Mouse (Mus musculus) spleen, postnatal 4 days (tissue): ENCODE measurements around the gene Dscam.
A peak's percentile ranks its signal among the peaks of the same experiment; 100 is the strongest.

Experiments
- DNase-seq, 2 experiments: peaks; one replicate each; pipeline ENCODE4 v3.0.0; 2022; ENCODE audit warnings: low spot score in 2 of 2

The Dscam gene

DNA sequence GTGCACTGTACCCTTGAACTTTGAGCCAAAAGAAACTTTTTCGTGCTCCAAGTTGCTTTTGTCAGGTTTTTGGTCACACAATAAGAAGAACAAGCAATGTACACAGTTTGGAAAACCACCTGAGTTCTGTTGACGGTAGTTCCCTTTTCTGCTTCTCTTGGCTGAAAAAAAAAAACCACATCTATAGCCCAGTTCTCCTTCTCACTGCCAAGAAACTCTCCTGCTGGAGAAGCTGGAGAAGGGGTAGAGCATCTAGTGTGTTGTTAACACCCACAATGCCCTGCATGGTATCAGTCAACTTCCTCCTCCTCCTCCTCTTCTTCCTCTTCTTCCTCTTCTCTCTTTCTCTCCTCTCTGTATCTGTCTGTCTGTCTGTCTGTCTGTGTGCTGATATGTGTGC, 65.3 kb downstream of the Dscam start:
- DNase-seq = peak in 1 of 2 experiments; percentile 17

GRCm38 (mm10) chr16:97103046-97103445, 67.5 kb downstream of the Dscam start:
- DNase-seq = no peak

- no peak for DNase-seq
Measured at GRCm38 (mm10) chr16:97100091-97100490, 70.5 kb downstream of the Dscam start.

GRCm38 (mm10) chr16:97098508-97098907, 72.0 kb downstream of the Dscam start:
- DNase-seq = no peak

DNA sequence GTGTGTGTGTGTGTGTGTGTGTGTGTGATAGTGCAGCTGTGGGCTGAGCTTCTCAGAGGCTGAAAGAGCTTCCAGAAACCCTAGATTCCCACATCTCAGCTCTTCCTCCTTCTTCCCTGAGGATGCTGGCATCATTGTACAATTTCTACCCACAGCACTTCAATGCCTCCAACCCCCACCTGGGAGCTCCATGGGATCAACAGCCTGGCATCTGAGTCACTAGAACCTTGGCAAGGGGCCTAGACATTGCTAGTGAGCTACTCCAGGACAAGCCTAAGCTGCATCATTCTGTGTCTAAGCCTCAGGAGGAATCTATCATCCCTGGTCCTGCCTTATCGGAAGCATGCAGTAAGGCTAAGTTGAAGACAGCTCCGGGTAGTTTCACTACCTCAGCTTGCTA, 73.8 kb downstream of the Dscam start:
- DNase-seq = no peak

GRCm38 (mm10) chr16:97095496-97095895, 75.1 kb downstream of the Dscam start:
- DNase-seq = no peak

DNA sequence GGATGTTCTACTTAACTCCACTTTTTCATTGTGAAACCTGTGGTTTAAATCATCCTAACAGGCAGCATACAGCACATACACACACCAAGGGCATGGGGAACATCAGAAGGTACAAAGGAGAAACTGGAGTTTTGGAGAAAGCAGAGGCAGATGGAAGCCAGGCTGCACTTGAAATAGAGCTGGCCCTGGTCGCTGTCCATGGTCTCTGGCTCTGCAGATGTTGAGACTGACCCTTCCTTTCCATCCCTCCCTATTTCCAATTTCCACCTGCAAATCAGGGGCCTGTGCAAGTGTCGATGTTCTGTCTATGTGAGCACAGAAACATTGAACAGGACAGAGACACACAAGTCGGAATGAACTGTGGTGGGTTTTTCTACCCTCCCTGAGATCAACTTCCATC, 81.2 kb downstream of the Dscam start:
- no peak for DNase-seq

- no peak for DNase-seq
Measured at GRCm38 (mm10) chr16:97083694-97084093, 86.9 kb downstream of the Dscam start.

DNA sequence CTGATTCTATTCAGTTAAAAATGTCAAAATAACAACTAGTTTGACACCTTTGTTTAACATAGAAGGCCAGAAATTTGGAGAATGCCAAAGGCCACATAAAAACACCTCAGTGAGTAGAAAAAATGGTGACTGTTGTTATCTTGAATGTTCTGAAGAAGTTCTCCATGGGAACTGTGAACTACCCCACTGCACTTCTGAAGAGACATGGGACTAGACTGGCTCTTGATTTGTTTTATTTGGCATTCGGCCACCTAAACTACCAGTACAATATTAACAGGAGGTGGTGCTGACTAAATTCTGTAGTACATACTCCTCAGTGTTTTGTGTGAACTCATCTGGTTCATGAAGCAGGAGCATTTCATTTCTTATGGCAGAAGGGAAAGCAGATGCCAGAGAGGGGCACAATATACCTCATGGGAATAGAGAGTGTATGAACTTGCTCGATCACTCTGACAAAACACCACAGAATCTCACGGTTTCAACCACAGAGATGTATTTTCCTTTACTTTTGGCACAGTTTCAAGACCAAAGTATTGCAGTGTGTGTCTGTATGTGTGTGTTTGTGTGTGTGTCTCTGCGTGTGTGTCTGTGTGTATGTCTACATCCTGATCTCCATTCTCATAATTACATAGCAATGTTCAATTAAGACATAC, 94.5 kb downstream of the Dscam start:
- no peak for DNase-seq

DNA sequence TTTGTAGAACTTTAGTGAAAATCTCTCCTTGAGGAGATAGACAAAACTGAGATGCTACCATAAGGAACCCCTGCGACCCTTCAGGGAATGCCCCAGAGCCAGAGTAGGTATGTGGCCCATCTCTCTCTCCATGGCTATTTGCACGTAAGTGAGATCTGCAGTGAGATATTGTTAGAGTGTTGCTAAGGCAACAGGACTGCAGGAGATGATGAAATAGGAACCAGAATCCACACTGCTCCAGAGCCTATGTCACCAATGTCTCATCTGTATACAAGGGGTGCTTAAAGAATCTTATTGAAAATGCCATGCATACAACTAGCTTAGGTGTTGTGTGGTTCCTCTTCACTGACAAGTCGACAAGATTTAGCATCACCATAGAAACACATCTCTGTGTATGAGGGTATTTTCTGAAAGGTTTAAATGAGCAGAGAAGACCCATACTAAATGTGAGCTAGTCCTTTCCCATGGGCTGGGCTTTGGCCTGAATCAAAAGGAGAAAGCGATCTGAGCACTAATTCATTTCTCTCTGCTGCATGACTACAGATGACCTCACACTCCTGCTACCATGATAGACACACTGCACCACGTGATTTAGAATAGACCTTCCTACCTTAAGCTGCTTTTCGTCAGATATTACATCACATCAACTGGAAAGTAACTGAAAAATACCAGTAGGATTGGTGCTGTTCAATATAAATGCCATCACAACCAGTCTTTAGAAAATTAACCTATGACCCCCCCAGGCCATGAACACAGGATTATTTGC, 95.2 kb downstream of the Dscam start:
- DNase-seq = no peak

DNA sequence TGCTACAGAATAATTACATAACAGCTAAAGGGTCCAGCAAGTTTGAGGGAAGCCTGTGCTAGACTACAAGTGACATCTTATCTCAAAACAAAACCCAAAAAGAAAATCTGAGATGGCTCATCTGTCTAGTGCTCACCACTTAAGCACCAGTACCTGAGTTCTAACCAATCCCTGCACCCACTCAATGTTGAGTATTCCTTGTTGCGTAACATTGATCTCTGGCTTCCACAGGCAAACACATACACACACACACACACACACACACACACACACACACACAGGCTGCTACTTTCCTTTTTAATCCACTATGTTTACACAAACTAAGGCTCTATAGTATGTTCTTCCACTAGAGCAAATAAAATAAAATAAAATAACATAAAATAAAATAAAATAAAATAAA, 96.7 kb downstream of the Dscam start:
- no peak for DNase-seq

DNA sequence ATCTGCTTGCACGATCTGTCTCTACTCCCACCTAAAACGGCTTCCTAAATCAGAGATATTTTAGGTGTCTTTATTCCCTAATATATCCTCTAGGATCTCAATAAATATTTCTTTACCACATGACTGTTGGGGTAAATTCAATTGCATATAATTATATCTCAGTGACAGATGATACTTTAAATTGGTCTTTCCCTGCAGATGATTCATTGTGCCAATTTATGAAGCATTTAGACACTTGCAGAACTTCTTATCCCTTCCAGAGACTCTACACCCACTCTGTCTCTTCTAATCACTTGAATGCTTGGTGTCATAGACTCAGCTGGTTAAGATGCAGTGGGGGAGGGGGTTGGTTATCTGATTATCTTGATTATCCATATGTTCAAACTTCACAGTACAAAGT, 97.9 kb downstream of the Dscam start:
- DNase-seq = no peak

DNA sequence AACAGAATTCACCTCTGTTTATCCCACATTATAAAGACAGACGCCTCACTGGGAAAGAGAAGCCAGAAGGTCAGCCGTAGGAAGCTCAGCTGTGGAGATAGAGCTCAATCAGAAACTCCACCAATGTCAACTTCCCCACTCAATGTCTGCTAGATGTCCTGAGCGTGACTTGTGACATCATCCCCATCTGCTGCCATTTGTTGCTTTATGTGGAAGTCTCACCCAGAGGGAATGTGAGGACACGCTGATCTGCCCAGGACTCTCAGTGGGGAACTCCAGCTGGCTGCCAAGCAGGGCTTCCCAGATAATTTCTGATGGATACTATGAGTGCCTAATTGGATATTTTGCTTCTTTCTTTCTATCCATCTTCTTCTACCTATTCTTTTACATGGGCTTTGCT, 103.7 kb downstream of the Dscam start:
- DNase-seq = no peak

DNA sequence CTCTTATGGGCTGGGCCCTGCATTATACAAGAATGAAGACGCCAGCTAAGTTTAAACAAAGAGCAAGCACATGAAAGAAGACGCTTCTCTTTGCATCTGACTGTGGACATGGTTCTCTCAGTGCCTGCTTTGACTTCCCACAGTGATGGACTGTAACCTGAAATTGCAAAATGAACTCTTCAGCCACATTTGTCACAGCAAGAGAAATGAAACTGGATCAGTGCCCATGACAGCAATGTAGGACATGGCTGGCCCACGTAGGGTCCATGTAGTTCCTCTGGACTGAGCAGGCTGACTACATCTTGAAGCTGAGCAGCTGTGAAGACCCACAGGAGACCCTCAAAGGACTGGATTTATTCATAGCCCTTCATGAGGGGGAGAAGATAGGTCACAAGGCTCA, 108.3 kb downstream of the Dscam start:
- DNase-seq = no peak

DNA sequence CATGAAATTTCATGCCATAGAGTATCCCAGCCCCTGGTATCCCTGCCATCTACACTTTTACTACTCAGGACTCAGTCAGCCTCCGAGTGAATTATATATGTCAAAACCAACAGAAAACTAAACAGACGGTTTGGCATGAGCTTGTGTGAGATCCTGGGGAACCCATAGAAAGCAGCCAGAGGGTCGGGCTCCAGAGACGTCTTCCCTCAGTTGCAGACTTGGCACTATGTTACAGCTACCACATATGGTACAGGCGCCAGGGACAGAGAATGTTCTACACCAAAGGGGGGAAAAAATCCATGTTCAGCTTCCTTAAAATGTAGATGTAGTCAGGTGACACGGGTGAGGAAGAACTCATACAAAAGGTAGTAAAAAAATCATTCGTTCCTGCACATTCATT, 109.2 kb downstream of the Dscam start:
- DNase-seq = no peak

DNA sequence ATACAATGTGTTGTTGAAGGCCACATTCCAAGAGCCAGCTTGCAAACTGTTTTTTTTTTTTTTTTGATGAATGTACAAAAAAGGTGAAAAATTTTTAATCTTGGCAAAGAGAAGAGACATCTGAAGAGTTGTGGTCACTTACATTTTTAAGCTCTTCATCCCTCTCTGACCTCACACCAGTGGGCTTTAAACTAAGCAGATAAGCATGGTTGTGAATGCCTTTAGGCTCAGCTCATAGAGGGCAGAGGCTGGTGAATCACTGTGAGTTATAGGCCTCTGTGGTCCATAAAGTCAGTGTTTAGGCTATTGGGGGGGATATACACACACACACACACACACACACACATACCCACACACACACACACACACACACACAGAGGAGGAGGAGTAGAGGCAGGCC, 109.8 kb downstream of the Dscam start:
- DNase-seq = no peak

GRCm38 (mm10) chr16:97060276-97060675, 110.3 kb downstream of the Dscam start:
- DNase-seq = no peak

GRCm38 (mm10) chr16:97035271-97035670, 135.3 kb downstream of the Dscam start:
- DNase-seq = no peak

GRCm38 (mm10) chr16:97033540-97034058, 137.0 kb downstream of the Dscam start:
- no peak for DNase-seq

- no peak for DNase-seq
Measured at GRCm38 (mm10) chr16:97027701-97028100, 142.9 kb downstream of the Dscam start.

GRCm38 (mm10) chr16:97026803-97027202, 143.7 kb downstream of the Dscam start:
- no peak for DNase-seq

GRCm38 (mm10) chr16:97024406-97024805, 146.1 kb downstream of the Dscam start:
- no peak for DNase-seq

DNA sequence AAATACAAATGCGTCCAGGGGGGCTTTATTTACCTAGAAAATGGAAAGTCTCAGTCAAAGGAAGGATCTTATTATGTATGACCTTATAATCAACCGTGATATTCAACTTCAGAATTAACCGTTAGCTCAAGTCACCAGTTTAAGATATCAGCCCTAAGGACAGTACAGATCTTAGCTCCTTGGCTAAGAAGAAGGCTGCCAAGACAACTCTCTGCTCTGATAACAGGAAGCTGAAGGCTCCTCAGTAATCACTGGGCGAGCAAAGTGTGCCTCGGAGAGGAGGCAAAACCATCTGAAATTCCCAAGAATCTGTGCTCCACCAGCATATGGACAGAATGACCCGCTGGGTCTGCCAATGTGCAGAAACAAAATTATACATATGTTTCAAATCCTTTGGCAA, 149.1 kb downstream of the Dscam start:
- DNase-seq = no peak
